Mouse (Mus musculus) E14TG2a.4 (cell line): ENCODE measurements around the gene Prkce.

Experiments
- CTCF ChIP-seq: conservative IDR thresholded peaks from 2 replicates; pipeline ENCODE4 v1.5.1; 2014; ENCODE audit warnings: low read length
- NANOG ChIP-seq: IDR thresholded peaks from 2 replicates; pipeline ENCODE4 v1.6.1; 2014; ENCODE audit warnings: borderline replicate concordance, low read length, mixed read lengths
- POU5F1 ChIP-seq: IDR thresholded peaks from 2 replicates; pipeline ENCODE4 v1.6.1; 2014; ENCODE audit warnings: low read length, borderline replicate concordance

GRCm38 (mm10) chr17:86144537-86145078 lies 23.0 kb upstream of the Prkce start:
- TF ChIP-seq CTCF = no peak
- TF ChIP-seq POU5F1 = no peak
- no peak for TF ChIP-seq NANOG
